Mouse (Mus musculus) CH12.LX (cell line): ENCODE data around the gene Cers6. TPM values are rescaled to one million over a fixed set of nuclear protein-coding genes. Genes with fewer than 3 reads are reported as not detected.

Experiments
- DNase-seq: peaks from one replicate; pipeline ENCODE4 v3.0.0-alpha.2; 2013; ENCODE audit errors: extremely low read depth
- H3K27ac ChIP-seq: 2 replicates; pipeline ENCODE4 v1.5.1; 2012; ENCODE audit warnings: low read depth, mild to moderate bottlenecking, control low read depth, moderate library complexity; ENCODE audit not compliant: insufficient read depth
- H3K27me3 ChIP-seq: replicated peaks from 2 replicates; pipeline ENCODE3; 2012; ENCODE audit warnings: inconsistent platforms
- H3K36me3 ChIP-seq, 2 experiments: replicated peaks in 1 of 2; 2 replicates each; pipeline versions ENCODE3 to v1.6.1; 2012; ENCODE audit warnings: inconsistent platforms in 1 of 2, low read length in 1 of 2, mild to moderate bottlenecking in 1 of 2, mixed read lengths in 1 of 2, moderate library complexity in 1 of 2; ENCODE audit not compliant: control insufficient read depth in 1 of 2, insufficient read depth in 1 of 2
- H3K4me1 ChIP-seq, 2 experiments: 2 replicates each; pipeline ENCODE4 v1.6.1; 2012; ENCODE audit warnings: inconsistent platforms in 1 of 2, moderate library complexity in 1 of 2; ENCODE audit not compliant: insufficient read depth in 2 of 2, control insufficient read depth in 1 of 2
- H3K4me2 ChIP-seq: 2 replicates; pipeline ENCODE4 v1.6.1; 2012; ENCODE audit warnings: low read depth, mild to moderate bottlenecking, control low read depth; ENCODE audit not compliant: poor library complexity, insufficient read depth, severe bottlenecking
- H3K4me3 ChIP-seq, 3 experiments: fragments of 150-350 bp in 1 of 3; sonication (generic) in 1 of 3; replicated peaks in 1 of 3; 2 replicates each; pipeline versions ENCODE3 to v1.5.1; 2011 to 2012; ENCODE audit warnings: low read depth in 2 of 3, low read length in 2 of 3, mild to moderate bottlenecking in 2 of 3, moderate library complexity in 2 of 3, control low read depth in 1 of 3, improper control_type of control experiment in 1 of 3, inconsistent platforms in 1 of 3, mixed read lengths in 1 of 3; ENCODE audit not compliant: poor library complexity in 1 of 3
- H3K79me2 ChIP-seq: replicated peaks from 2 replicates; pipeline ENCODE4 v1.6.1; 2012; ENCODE audit warnings: mild to moderate bottlenecking, moderate library complexity; ENCODE audit not compliant: control insufficient read depth, poor library complexity, insufficient read depth, severe bottlenecking; ENCODE audit errors: extremely low read depth
- H3K9ac ChIP-seq: 2 replicates; pipeline ENCODE4 v1.6.1; 2012; ENCODE audit warnings: low read depth, mild to moderate bottlenecking, control low read depth, moderate library complexity; ENCODE audit not compliant: insufficient read depth
- H3K9me3 ChIP-seq: replicated peaks from 2 replicates; pipeline ENCODE3; 2012; ENCODE audit warnings: low read length, inconsistent platforms, mixed read lengths
- ELF1 ChIP-seq: IDR thresholded peaks from 2 replicates; pipeline ENCODE4 v1.6.1; 2014; ENCODE audit warnings: low read depth, mild to moderate bottlenecking, inconsistent platforms, low read length, improper control_type of control experiment
- EP300 ChIP-seq: IDR thresholded peaks from 2 replicates; pipeline ENCODE4 v1.6.1; 2011; ENCODE audit warnings: low read length, improper control_type of control experiment
- IRF4 ChIP-seq: IDR thresholded peaks from 2 replicates; pipeline ENCODE4 v1.6.1; 2014; ENCODE audit warnings: low read depth, mild to moderate bottlenecking, inconsistent platforms, low read length, improper control_type of control experiment
- JUN ChIP-seq: IDR thresholded peaks from 2 replicates; pipeline ENCODE4 v1.6.1; 2011; ENCODE audit warnings: low read depth, mild to moderate bottlenecking, low read length, improper control_type of control experiment, moderate library complexity; ENCODE audit not compliant: insufficient read depth
- JUND ChIP-seq: conservative IDR thresholded peaks from 2 replicates; pipeline ENCODE4 v1.6.1; 2011; ENCODE audit warnings: low read depth, low read length, improper control_type of control experiment
- MAFK ChIP-seq: IDR thresholded peaks from 2 replicates; pipeline ENCODE4 v1.6.1; 2011; ENCODE audit warnings: low read length, improper control_type of control experiment; ENCODE audit not compliant: insufficient replicate concordance
- MAX ChIP-seq: IDR thresholded peaks from 2 replicates; pipeline ENCODE4 v1.6.1; 2011; ENCODE audit warnings: low read length, improper control_type of control experiment
- MXI1 ChIP-seq: IDR thresholded peaks from 2 replicates; pipeline ENCODE4 v1.6.1; 2011; ENCODE audit warnings: mild to moderate bottlenecking, low read depth, low read length, improper control_type of control experiment
- NELFE ChIP-seq: IDR thresholded peaks from 2 replicates; pipeline ENCODE4 v1.6.1; 2011; ENCODE audit warnings: low read depth, low read length, improper control_type of control experiment
- NRF1 ChIP-seq: IDR thresholded peaks from 2 replicates; pipeline ENCODE4 v1.6.1; 2014; ENCODE audit warnings: low read depth, mild to moderate bottlenecking, inconsistent platforms, low read length, improper control_type of control experiment, moderate library complexity
- RCOR1 ChIP-seq: conservative IDR thresholded peaks from 2 replicates; pipeline ENCODE4 v1.6.1; 2012; ENCODE audit warnings: low read depth, mild to moderate bottlenecking, inconsistent platforms, low read length, improper control_type of control experiment
- TCF12 ChIP-seq: IDR thresholded peaks from 2 replicates; pipeline ENCODE4 v1.6.1; 2014; ENCODE audit warnings: low read depth, mild to moderate bottlenecking, inconsistent platforms, low read length, improper control_type of control experiment
- UBTF ChIP-seq: IDR thresholded peaks from 2 replicates; pipeline ENCODE4 v1.6.1; 2012; ENCODE audit warnings: low read depth, mild to moderate bottlenecking, inconsistent platforms, low read length, improper control_type of control experiment, moderate library complexity
- USF1 ChIP-seq: IDR thresholded peaks from 2 replicates; pipeline ENCODE4 v1.6.1; 2014; ENCODE audit warnings: low read depth, mild to moderate bottlenecking, inconsistent platforms, low read length, improper control_type of control experiment
- USF2 ChIP-seq: conservative IDR thresholded peaks from 2 replicates; pipeline ENCODE4 v1.6.1; 2011; ENCODE audit warnings: low read depth, low read length, improper control_type of control experiment
- ZKSCAN1 ChIP-seq: IDR thresholded peaks from 2 replicates; pipeline ENCODE4 v1.6.1; 2012; ENCODE audit warnings: low read depth, inconsistent platforms, low read length, improper control_type of control experiment, borderline replicate concordance
- ZNF384 ChIP-seq: IDR thresholded peaks from 2 replicates; pipeline ENCODE4 v1.6.1; 2012; ENCODE audit warnings: low read depth, low read length, improper control_type of control experiment, inconsistent platforms
- dilution Hi-C: fragments of 300-500 bp; cut with MboI; formaldehyde crosslinking; loops from 2 replicates; pipeline ENCODE4 v1.14.3; 2020; ENCODE audit warnings: low sequenced_read_pairs; ENCODE audit not compliant: extremely low pct_unique_long_range_greater_than_20kb, extremely low pct_ligation_motif_present
- in situ Hi-C: fragments of 300-500 bp; cut with MboI; formaldehyde crosslinking; loops from 3 replicates; pipeline ENCODE4 v1.14.3; 2019; ENCODE audit warnings: low sequenced_read_pairs, low pct_ligation_motif_present, low pct_unique_long_range_greater_than_20kb, mixed read lengths
- polyA plus RNA-seq: library from polyadenylated mRNA; unstranded; fragments of >175 nt; gene quantifications from 2 replicates; pipeline ENCODE4 v1.2.1, GENCODE M21; 2012; ENCODE audit warnings: low read depth; ENCODE audit not compliant: insufficient read length
- total RNA-seq, 2 experiments: library from RNA; depleted of rRNA; stranded (reverse); fragments of 300-350 nt in 1 of 2; fragments of >200 nt in 1 of 2; gene quantifications; 2 replicates each; pipeline ENCODE4 v1.2.3; 2012 to 2014

The Cers6 gene
- total and polyA plus RNA-seq, 3 experiments, result not detected

DNA sequence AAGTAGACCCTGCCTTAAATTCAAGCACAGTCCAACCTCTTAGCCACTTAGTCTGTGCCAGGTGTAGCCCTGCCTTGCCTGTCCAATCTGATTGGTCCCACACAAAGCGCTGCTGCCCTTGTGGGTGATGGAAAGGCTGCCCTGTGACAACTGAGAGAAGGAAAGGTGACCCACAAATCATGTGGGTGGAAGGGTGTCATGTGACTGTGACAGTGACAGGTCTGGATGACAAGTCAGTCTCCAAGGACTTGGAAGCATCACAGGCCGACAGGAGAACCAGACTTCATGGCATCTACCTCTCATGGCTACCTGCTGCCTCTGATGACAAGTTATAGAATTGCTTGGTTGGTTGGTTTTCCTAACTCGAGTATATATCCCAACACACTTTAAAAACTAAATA, 242.3 kb downstream of the Cers6 start:
- H3K79me2 ChIP-seq, result no peaks in the 10 kb centered on the region
- DNase-seq, result no peak
- no peaks in the 10 kb centered on the region for H3K36me3 ChIP-seq
- TF ChIP-seq JUND (no peak), MAX (no peak), NRF1 (no peak), MXI1 (no peak)
- H3K27ac ChIP-seq, result no peak overlapping the region
- H3K4me1 ChIP-seq, result no peaks in the 10 kb centered on the region
- no peaks in the 10 kb centered on the region for H3K9me3 ChIP-seq
- no peak overlapping the region for H3K4me3 ChIP-seq
- no peaks in the 10 kb centered on the region for H3K27me3 ChIP-seq
- no peak overlapping the region for H3K9ac ChIP-seq
- no peak overlapping the region for H3K4me2 ChIP-seq
- in situ Hi-C loops (no loop called here), dilution Hi-C loops (no loop called here)

GRCm38 (mm10) chr2:69104511-69105145, 243.4 kb downstream of the Cers6 start:
- Histone ChIP-seq H3K9ac (no peak overlapping the region), H3K9me3 (no peaks in the 10 kb centered on the region), H3K27me3 (no peaks in the 10 kb centered on the region), H3K4me2 (no peak overlapping the region), H3K4me3 (no peak overlapping the region), H3K79me2 (no peaks in the 10 kb centered on the region), H3K27ac (no peak overlapping the region), H3K4me1 (no peaks in the 10 kb centered on the region), H3K36me3 (no peaks in the 10 kb centered on the region)
- DNase-seq, result no peak
- dilution Hi-C loops (no loop called here), in situ Hi-C loops (no loop called here)
- no peak for TF ChIP-seq UBTF
- TF ChIP-seq JUN, result no peak
- TF ChIP-seq RCOR1, result no peak
- TF ChIP-seq MAFK, result no peak
- TF ChIP-seq MAX, result no peak
- TF ChIP-seq USF1, result no peak
- TF ChIP-seq NELFE, result no peak
- no peak for TF ChIP-seq ELF1
- no peak for TF ChIP-seq ZKSCAN1
- no peak for TF ChIP-seq EP300
- TF ChIP-seq TCF12, result no peak
- no peak for TF ChIP-seq IRF4
- TF ChIP-seq ZNF384, result no peak
- TF ChIP-seq USF2, result no peak
